Mouse (Mus musculus) kidney, postnatal 0 days (tissue): ENCODE results near the gene Tmub2. TPM values are rescaled to one million over a fixed set of nuclear protein-coding genes. Genes with fewer than 3 reads are reported as not detected.

ENCODE experiments used
- ATAC-seq: fragments of 200-750 bp; cut with Nextera tagmentation; replicated peaks from 2 replicates; pipeline ENCODE4 v1.8.0; 2017; ENCODE audit warnings: low read depth, moderate number of reproducible peaks, moderate TSS enrichment, moderate library complexity; ENCODE audit not compliant: low FRiP score
- DNase-seq: peaks from one replicate; pipeline ENCODE4 v3.0.0-alpha.2; 2016; ENCODE audit warnings: low spot score
- H3K27ac ChIP-seq: fragments of 300-500 bp; sonication (generic); 2 replicates; pipeline ENCODE4 v1.5.1; 2014; ENCODE audit warnings: mild to moderate bottlenecking
- H3K27me3 ChIP-seq: fragments of 300-500 bp; sonication (generic); 2 replicates; pipeline ENCODE4 v1.6.1; 2014; ENCODE audit warnings: low read length, mixed read lengths; ENCODE audit not compliant: insufficient read depth
- H3K36me3 ChIP-seq: fragments of 300-500 bp; sonication (generic); 2 replicates; pipeline ENCODE4 v1.6.1; 2014; ENCODE audit warnings: low read length, mixed read lengths; ENCODE audit not compliant: insufficient read depth
- H3K4me1 ChIP-seq: fragments of 300-500 bp; sonication (generic); replicated peaks from 2 replicates; pipeline ENCODE4 v1.6.1; 2014; ENCODE audit warnings: antibody characterized with exemption, low read length, mixed read lengths; ENCODE audit not compliant: insufficient read depth
- H3K4me2 ChIP-seq: fragments of 300-500 bp; sonication (generic); 2 replicates; pipeline ENCODE4 v1.6.1; 2014; ENCODE audit warnings: mild to moderate bottlenecking, low read length, moderate library complexity, mixed read lengths
- H3K4me3 ChIP-seq: fragments of 300-500 bp; sonication (generic); replicated peaks from 2 replicates; pipeline ENCODE4 v1.5.1; 2014; ENCODE audit warnings: low read depth, low read length
- H3K9ac ChIP-seq: fragments of 300-500 bp; sonication (generic); 2 replicates; pipeline ENCODE4 v1.6.1; 2014; ENCODE audit warnings: low read depth, low read length
- H3K9me3 ChIP-seq: fragments of 300-500 bp; sonication (generic); replicated peaks from 2 replicates; pipeline ENCODE4 v1.6.1; 2016; ENCODE audit warnings: low read length, inconsistent platforms, mixed read lengths
- CTCF ChIP-seq: IDR thresholded peaks from 2 replicates; pipeline ENCODE4 v1.5.1; 2016; ENCODE audit warnings: antibody characterized with exemption, low read depth, mild to moderate bottlenecking, moderate library complexity
- WGBS: fragments of 180-500 bp; shearing (Covaris S2); extraction: QIAGEN DNeasy Blood & Tissue Kit; methylation state at CpG from one replicate; pipeline ENCODE4 v1.1.7; 2014; 5-methylcytosine and 5-hydroxymethylcytosine counted together
- polyA plus RNA-seq: library from polyadenylated mRNA; unstranded; fragments of >200 nt; fragmentation: Nextera tagmentation; extraction: Ambion mirVana; gene quantifications from 2 replicates; pipeline ENCODE4 v1.2.1, GENCODE M21; 2015

Gene Tmub2
- polyA plus RNA-seq, 1 experiment from 2014 or later, result 46.1 TPM

GRCm38 (mm10) chr11:102258095-102258494 is 26.6 kb upstream of the Tmub2 start:
- H3K4me2 ChIP-seq, result no peak overlapping the region
- peaks cover 10% of the 10 kb centered on the region; the same call in 1 of the 2 replicates for H3K36me3 ChIP-seq
- no peak overlapping the region for H3K4me3 ChIP-seq
- no peak overlapping the region for H3K9ac ChIP-seq
- ATAC-seq (no peak), DNase-seq (no peak)
- peaks cover 3% of the 10 kb centered on the region; the same call in 1 of the 2 replicates for H3K4me1 ChIP-seq
- H3K27me3 ChIP-seq, result no peaks in the 10 kb centered on the region
- TF ChIP-seq CTCF, result no peak
- no peak overlapping the region for H3K27ac ChIP-seq
- WGBS, result 82% methylated on average over 6 of the region's 6 CpGs
- H3K9me3 ChIP-seq, result no peaks in the 10 kb centered on the region

- no peak for ATAC-seq
- DNase-seq, result no peak
- Histone ChIP-seq H3K36me3 (peaks cover 10% of the 10 kb centered on the region; the same call in 1 of the 2 replicates), H3K27ac (no peak overlapping the region), H3K4me1 (peaks cover 3% of the 10 kb centered on the region; the same call in 1 of the 2 replicates), H3K4me2 (no peak overlapping the region), H3K27me3 (no peaks in the 10 kb centered on the region), H3K9me3 (no peaks in the 10 kb centered on the region), H3K4me3 (no peak overlapping the region), H3K9ac (no peak overlapping the region)
- peak; percentile 31; the same call in 1 of the 2 replicates for TF ChIP-seq CTCF
- WGBS, result 98% methylated on average over 3 of the region's 3 CpGs
Observed at GRCm38 (mm10) chr11:102258521-102258920, 26.2 kb upstream of the Tmub2 start.

- H3K36me3 ChIP-seq, result no peaks in the 10 kb centered on the region
Observed at GRCm38 (mm10) chr11:102263211-102263610, 21.5 kb upstream of the Tmub2 start.

GRCm38 (mm10) chr11:102265816-102266215 is 18.9 kb upstream of the Tmub2 start:
- H3K9me3 ChIP-seq, result no peaks in the 10 kb centered on the region
- H3K4me2 ChIP-seq, result no peak overlapping the region
- 67% methylated on average over 14 of the region's 14 CpGs for WGBS
- no peak overlapping the region for H3K4me3 ChIP-seq
- 0 out of 2 replicates have a peak, but pooled peaks cover 2% of the 10 kb centered on the region for H3K4me1 ChIP-seq
- ATAC-seq (no peak), DNase-seq (no peak)
- no peak overlapping the region for H3K9ac ChIP-seq
- no peaks in the 10 kb centered on the region for H3K27me3 ChIP-seq
- H3K27ac ChIP-seq, result no peak overlapping the region
- no peak for TF ChIP-seq CTCF
- no peaks in the 10 kb centered on the region for H3K36me3 ChIP-seq

More at GRCm38 (mm10) chr11:102263211-102263610, 21.5 kb upstream of the Tmub2 start:
- 86% methylated on average over 7 of the region's 7 CpGs for WGBS
- no peak overlapping the region for H3K9ac ChIP-seq
- ATAC-seq (no peak), DNase-seq (no peak)
- TF ChIP-seq CTCF, result no peak
- 0 out of 2 replicates have a peak, but pooled peaks cover 2% of the 10 kb centered on the region for H3K4me1 ChIP-seq
- no peak overlapping the region for H3K4me2 ChIP-seq
- no peak overlapping the region for H3K27ac ChIP-seq
- no peak overlapping the region for H3K4me3 ChIP-seq
- H3K27me3 ChIP-seq, result no peaks in the 10 kb centered on the region
- H3K9me3 ChIP-seq, result no peaks in the 10 kb centered on the region

GRCm38 (mm10) chr11:102266631-102267355 is 17.9 kb upstream of the Tmub2 start:
- ATAC-seq (no peak), DNase-seq (no peak)
- no peak for TF ChIP-seq CTCF
- Histone ChIP-seq H3K27me3 (no peaks in the 10 kb centered on the region), H3K27ac (no peak overlapping the region), H3K4me1 (0 out of 2 replicates have a peak, but pooled peaks cover 2% of the 10 kb centered on the region), H3K36me3 (no peaks in the 10 kb centered on the region), H3K9ac (no peak overlapping the region), H3K4me2 (no peak overlapping the region), H3K9me3 (no peaks in the 10 kb centered on the region), H3K4me3 (no peak overlapping the region)
- WGBS, result 91% methylated on average over 8 of the region's 8 CpGs

- H3K36me3 ChIP-seq, result no peaks in the 10 kb centered on the region
- ATAC-seq (peak; percentile 44; the same call in 1 of the 2 replicates), DNase-seq (peak; percentile 93)
- no peak overlapping the region for H3K9ac ChIP-seq
- H3K27me3 ChIP-seq, result no peaks in the 10 kb centered on the region
- TF ChIP-seq CTCF, result peak; percentile 85
- no peak overlapping the region for H3K4me3 ChIP-seq
- H3K9me3 ChIP-seq, result no peaks in the 10 kb centered on the region
- H3K27ac ChIP-seq, result no peak overlapping the region
- 0 out of 2 replicates have a peak, but pooled peaks cover 2% of the 10 kb centered on the region for H3K4me1 ChIP-seq
- no peak overlapping the region for H3K4me2 ChIP-seq
- 4% methylated on average over 11 of the region's 11 CpGs for WGBS
Observed at GRCm38 (mm10) chr11:102267480-102267879, 17.3 kb upstream of the Tmub2 start.
